Mouse (Mus musculus) liver, embryonic 11.5 days (tissue): ENCODE data around the gene Mybpc1. TPM values are rescaled to one million over a fixed set of nuclear protein-coding genes. Genes with fewer than 3 reads are reported as not detected.
"Not testable (repeated sequence)": the region's sequence is repeated elsewhere in the genome, so short reads cannot be mapped to it uniquely, and the experiment has no call there.

Experiments used
- ATAC-seq: fragments of 200-750 bp; cut with Nextera tagmentation; replicated peaks from 2 replicates; pipeline ENCODE4 v1.8.0; 2017; ENCODE audit warnings: moderate number of reproducible peaks, mild to moderate bottlenecking, moderate TSS enrichment, moderate library complexity; ENCODE audit not compliant: low FRiP score
- DNase-seq: peaks from one replicate; pipeline ENCODE4 v3.0.0-alpha.2; 2017; ENCODE audit warnings: low spot score
- H3K27ac ChIP-seq: fragments of 300-500 bp; sonication (generic); 2 replicates; pipeline ENCODE4 v1.5.1; 2014; ENCODE audit warnings: mild to moderate bottlenecking, low read depth, low read length, control low read depth
- H3K27me3 ChIP-seq: fragments of 300-500 bp; sonication (generic); replicated peaks from 2 replicates; pipeline ENCODE4 v1.6.1; 2014; ENCODE audit warnings: low read length, mixed read lengths; ENCODE audit not compliant: control insufficient read depth, insufficient read depth
- H3K36me3 ChIP-seq: fragments of 300-500 bp; sonication (generic); 2 replicates; pipeline ENCODE4 v1.6.1; 2014; ENCODE audit warnings: mild to moderate bottlenecking, low read length, moderate library complexity, mixed read lengths; ENCODE audit not compliant: control insufficient read depth, insufficient read depth
- H3K4me1 ChIP-seq: fragments of 300-500 bp; sonication (generic); replicated peaks from 2 replicates; pipeline ENCODE4 v1.6.1; 2014; ENCODE audit warnings: low read length, mixed read lengths; ENCODE audit not compliant: control insufficient read depth, insufficient read depth
- H3K4me2 ChIP-seq: fragments of 300-500 bp; sonication (generic); 2 replicates; pipeline ENCODE4 v1.6.1; 2014; ENCODE audit warnings: mild to moderate bottlenecking, control low read depth, moderate library complexity
- H3K4me3 ChIP-seq: fragments of 300-500 bp; sonication (generic); 2 replicates; pipeline ENCODE4 v1.5.1; 2014; ENCODE audit warnings: low read depth, low read length, control low read depth
- H3K9ac ChIP-seq: fragments of 300-500 bp; sonication (generic); 2 replicates; pipeline ENCODE4 v1.6.1; 2014; ENCODE audit warnings: low read depth, low read length, control low read depth
- H3K9me3 ChIP-seq: fragments of 300-500 bp; sonication (generic); 2 replicates; pipeline ENCODE4 v1.6.1; 2016; ENCODE audit warnings: low read length, inconsistent platforms, mixed read lengths; ENCODE audit not compliant: control insufficient read depth
- WGBS: fragments of 180-500 bp; shearing (Covaris S2); extraction: QIAGEN DNeasy Blood & Tissue Kit; methylation state at CpG from one replicate; pipeline ENCODE4 v1.1.7; 2014; 5-methylcytosine and 5-hydroxymethylcytosine counted together
- polyA plus RNA-seq: library from polyadenylated mRNA; unstranded; fragments of >200 nt; fragmentation: Nextera tagmentation; extraction: Ambion mirVana; gene quantifications from 2 replicates; pipeline ENCODE4 v1.2.1, GENCODE M21; 2014

The Mybpc1 gene
- polyA plus RNA-seq, 1 experiment from 2014 or later, result 0.10 TPM

DNA sequence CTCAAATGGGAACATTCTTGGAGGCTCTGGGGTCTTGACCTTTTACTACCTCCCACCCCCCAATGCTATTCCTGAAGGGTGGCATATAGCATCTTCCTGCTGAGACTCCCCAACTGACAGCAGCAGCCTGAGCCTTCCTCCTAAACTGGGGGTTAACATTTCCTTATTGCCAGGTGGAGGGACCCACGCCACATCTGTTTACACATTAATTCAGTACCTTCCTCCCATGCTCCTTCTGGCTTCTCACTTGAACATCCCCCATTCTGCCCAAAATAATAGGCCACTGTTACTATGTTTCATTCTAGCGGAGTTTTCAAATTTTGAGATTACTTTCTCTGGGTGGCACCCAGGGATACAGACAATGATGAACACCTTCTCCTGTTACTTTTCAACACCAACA lies 80.9 kb downstream of the Mybpc1 start:
- H3K4me1 ChIP-seq, result no peaks in the 10 kb centered on the region
- H3K9me3 ChIP-seq, result no peaks in the 10 kb centered on the region
- no peak overlapping the region for H3K4me2 ChIP-seq
- no peak overlapping the region for H3K4me3 ChIP-seq
- no peak overlapping the region for H3K27ac ChIP-seq
- 79% methylated on average over 2 of the region's 2 CpGs for WGBS
- DNase-seq, result no peak
- no peaks in the 10 kb centered on the region for H3K27me3 ChIP-seq
- H3K9ac ChIP-seq, result no peak overlapping the region
- ATAC-seq, result no peak
- H3K36me3 ChIP-seq, result no peaks in the 10 kb centered on the region

DNA sequence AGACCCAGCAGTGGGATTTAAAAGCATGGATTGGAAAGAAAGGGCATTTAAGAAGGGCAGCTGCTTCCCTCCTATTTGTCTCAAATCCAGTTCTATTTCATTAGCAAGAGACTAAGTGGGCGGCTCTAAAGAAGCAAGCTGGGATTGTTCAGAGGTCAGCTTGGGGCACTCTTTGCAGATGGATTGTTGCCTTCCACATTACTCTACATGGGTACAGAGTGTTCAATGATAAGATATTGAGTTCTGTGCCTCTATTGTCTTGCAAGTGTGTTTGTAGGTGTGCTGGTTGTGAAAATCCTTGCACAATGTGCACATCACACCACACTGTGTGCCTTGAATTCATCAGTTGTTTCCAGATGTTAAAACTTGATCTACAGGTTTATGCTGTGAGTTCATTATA lies 81.7 kb downstream of the Mybpc1 start:
- H3K9me3 ChIP-seq, result no peaks in the 10 kb centered on the region
- H3K9ac ChIP-seq, result no peak overlapping the region
- DNase-seq, result no peak
- WGBS, result 79% methylated on average over 1 of the region's 1 CpGs
- no peaks in the 10 kb centered on the region for H3K4me1 ChIP-seq
- H3K4me2 ChIP-seq, result no peak overlapping the region
- H3K27ac ChIP-seq, result no peak overlapping the region
- no peaks in the 10 kb centered on the region for H3K36me3 ChIP-seq
- ATAC-seq, result no peak
- no peak overlapping the region for H3K4me3 ChIP-seq
- H3K27me3 ChIP-seq, result no peaks in the 10 kb centered on the region

DNA sequence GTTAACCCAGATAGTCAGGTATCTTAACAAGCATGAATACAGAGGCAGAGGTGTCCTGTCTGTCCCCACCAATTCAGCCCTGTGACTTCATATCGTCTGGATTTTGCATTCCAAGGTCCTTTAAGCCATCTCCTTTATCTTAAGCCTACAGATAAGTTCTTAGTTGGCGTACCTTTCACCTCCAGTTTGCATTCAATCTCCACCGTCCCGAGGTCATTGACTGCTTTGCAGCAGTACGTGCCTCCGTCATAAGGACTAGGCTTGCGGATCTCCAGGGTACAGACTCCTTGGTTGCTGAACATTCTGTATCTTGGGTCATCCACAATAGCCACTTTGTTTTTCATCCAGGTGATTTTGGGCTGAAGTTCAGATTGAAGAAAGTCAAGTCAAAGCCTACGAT lies 82.2 kb downstream of the Mybpc1 start:
- WGBS, result 77% methylated on average over 8 of the region's 8 CpGs
- no peak overlapping the region for H3K4me3 ChIP-seq

DNA sequence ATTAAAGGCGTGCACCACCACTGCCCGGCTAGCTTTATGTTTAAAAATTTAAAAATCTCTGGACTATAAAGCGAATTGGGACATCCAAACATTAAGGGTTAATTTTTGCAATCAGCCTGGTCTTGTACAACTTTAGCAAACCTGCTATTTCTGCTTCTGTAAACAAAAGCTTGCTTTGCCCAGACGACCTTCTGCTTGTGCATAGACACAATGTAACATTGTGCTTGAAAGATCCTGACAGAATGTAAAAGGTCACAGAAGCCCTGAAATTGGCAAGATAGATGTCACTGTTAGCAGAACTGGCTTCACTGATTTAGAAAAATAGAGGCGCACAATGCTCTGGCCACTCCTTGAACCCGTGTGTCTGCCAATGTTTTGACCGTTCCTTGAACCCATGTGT lies 89.9 kb downstream of the Mybpc1 start:
- not testable (repeated sequence) for ATAC-seq, H3K9me3 ChIP-seq, H3K4me3 ChIP-seq, H3K27me3 ChIP-seq, H3K4me2 ChIP-seq, H3K36me3 ChIP-seq, DNase-seq, H3K4me1 ChIP-seq, H3K27ac ChIP-seq, H3K9ac ChIP-seq
- WGBS, result 88% methylated on average over 7 of the region's 7 CpGs

More for the DNA sequence above, 82.2 kb downstream of the Mybpc1 start:
- H3K4me2 ChIP-seq, result no peak overlapping the region
- no peaks in the 10 kb centered on the region for H3K27me3 ChIP-seq
- H3K9me3 ChIP-seq, result no peaks in the 10 kb centered on the region
- no peak overlapping the region for H3K9ac ChIP-seq
- DNase-seq, result no peak
- no peaks in the 10 kb centered on the region for H3K4me1 ChIP-seq
- no peak overlapping the region for H3K27ac ChIP-seq
- H3K36me3 ChIP-seq, result no peaks in the 10 kb centered on the region
- ATAC-seq, result no peak

DNA sequence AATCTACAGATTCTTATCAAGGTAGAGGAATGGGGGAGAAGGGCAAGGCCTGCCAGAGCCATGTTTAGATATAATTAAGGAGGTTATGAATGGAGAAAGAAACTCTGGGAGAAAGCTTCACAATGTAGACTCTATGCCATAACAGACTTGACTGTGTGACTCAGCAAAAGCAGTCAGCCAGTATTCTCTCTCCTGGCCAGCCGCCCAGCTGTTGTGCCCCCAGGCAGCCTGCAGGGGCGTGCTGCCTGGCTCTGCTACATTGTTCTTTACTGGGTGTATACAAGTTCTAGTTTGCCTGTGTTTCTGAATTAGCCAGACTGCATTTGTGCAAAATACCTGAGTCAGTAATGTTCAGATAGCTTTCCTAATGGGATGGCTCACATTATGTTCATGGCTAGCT lies 90.5 kb downstream of the Mybpc1 start:
- Histone ChIP-seq H3K4me1 (no peaks in the 10 kb centered on the region), H3K27ac (no peak overlapping the region), H3K4me2 (no peak overlapping the region), H3K27me3 (no peaks in the 10 kb centered on the region), H3K9me3 (no peaks in the 10 kb centered on the region), H3K36me3 (no peaks in the 10 kb centered on the region), H3K9ac (no peak overlapping the region), H3K4me3 (no peak overlapping the region)
- DNase-seq (no peak), ATAC-seq (peak; percentile 89)
- WGBS, result 47% methylated on average over 2 of the region's 2 CpGs

DNA sequence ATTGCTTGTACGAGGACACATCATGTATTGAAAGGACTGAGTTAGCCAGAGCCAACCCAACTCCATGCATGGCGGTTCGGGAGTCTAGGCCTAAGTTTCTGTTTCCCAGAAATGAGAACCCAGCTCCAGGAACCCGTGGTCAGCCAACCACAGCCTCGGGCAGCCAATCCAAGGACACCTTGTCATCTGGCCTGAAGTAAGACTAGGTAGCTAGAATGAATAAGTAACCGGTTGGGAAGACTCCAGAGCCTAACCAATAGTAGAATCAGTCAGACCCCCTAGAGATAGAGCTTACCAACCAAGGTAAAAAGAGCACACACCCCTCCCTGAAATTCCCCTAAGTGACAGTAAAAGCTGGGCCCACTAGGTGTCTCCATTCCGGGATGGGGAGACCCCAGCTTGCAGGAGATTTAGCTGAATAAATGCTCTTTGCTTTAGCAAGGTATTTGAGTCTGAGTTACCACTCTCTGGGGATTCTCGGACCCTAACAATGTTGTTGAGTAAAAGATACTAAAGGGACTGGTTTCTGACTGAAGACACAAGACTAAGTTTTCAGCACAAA lies 91.3 kb downstream of the Mybpc1 start:
- Histone ChIP-seq H3K36me3 (no peaks in the 10 kb centered on the region), H3K4me1 (no peaks in the 10 kb centered on the region), H3K9ac (no peak overlapping the region), H3K27me3 (no peaks in the 10 kb centered on the region), H3K9me3 (no peaks in the 10 kb centered on the region), H3K4me3 (no peak overlapping the region), H3K4me2 (no peak overlapping the region), H3K27ac (no peak overlapping the region)
- ATAC-seq (0 out of 2 replicates have a peak, but pooled peaks have one; percentile 27), DNase-seq (no peak)
- WGBS, result 53% methylated on average over 8 of the region's 8 CpGs

DNA sequence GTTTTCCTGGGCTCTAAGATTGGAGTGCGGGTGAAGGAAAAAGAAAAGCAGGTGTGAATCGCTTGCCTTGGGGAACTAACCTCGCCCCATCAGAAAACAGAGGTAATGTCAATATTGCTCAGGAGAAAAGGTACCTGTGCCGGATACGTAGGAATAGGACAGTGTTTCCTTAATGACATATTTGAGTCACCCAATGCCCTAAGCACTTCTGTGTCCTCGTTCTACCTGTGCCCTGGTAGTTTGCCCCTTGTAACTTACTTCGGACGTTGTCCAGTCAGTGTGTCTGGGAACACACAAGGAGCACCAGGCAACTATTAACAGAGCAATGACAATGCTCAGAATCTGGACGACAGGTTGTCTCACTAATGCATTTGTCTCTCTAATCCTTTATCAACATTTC lies 93.6 kb downstream of the Mybpc1 start:
- Histone ChIP-seq H3K27me3 (no peaks in the 10 kb centered on the region), H3K4me3 (no peak overlapping the region), H3K4me2 (no peak overlapping the region), H3K4me1 (no peaks in the 10 kb centered on the region), H3K9ac (no peak overlapping the region), H3K27ac (no peak overlapping the region), H3K9me3 (no peaks in the 10 kb centered on the region), H3K36me3 (no peaks in the 10 kb centered on the region)
- DNase-seq (no peak), ATAC-seq (no peak)
- 81% methylated on average over 9 of the region's 9 CpGs for WGBS

DNA sequence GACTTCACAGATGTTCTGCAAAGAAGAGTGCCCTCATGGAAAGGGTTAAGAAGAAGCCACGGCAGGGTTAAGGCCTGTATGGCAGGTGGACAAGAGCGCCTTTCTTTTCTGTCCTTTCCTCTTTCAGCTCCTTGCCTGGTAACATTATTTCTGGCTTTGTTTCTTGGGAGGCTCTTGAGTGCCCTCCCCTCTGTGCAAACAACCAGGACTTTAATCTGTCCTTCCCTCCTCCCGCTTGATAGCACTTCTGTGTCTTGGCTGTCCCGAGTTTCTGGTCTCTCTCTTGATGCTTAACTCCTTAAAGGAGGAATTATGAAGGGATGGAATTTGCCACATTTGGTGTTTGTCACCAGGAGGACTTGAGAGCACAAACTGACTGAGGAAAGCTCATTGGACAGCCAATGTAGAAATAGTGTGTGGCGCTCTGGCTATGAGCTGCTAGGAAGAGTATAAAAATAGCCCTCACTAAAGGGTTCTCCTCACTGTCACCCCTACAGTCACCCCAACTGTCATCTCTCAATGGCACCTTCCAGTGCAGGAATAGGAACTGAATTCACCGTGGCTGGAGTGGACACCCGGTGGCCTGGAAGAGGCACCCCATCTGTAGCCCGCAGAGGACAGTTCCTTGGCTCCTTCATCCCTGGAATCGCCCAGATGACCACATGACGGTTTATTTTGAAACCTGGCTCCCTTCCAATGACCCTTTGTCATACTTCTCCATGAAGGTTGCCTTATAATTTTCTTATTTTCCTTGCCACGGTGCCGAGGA lies 94.3 kb downstream of the Mybpc1 start:
- H3K27me3 ChIP-seq, result no peaks in the 10 kb centered on the region
- ATAC-seq (no peak), DNase-seq (no peak)
- no peak overlapping the region for H3K4me3 ChIP-seq
- H3K27ac ChIP-seq, result no peak overlapping the region
- no peak overlapping the region for H3K4me2 ChIP-seq
- no peaks in the 10 kb centered on the region for H3K4me1 ChIP-seq
- 79% methylated on average over 12 of the region's 12 CpGs for WGBS
- no peaks in the 10 kb centered on the region for H3K36me3 ChIP-seq
- H3K9ac ChIP-seq, result no peak overlapping the region
- H3K9me3 ChIP-seq, result no peaks in the 10 kb centered on the region

DNA sequence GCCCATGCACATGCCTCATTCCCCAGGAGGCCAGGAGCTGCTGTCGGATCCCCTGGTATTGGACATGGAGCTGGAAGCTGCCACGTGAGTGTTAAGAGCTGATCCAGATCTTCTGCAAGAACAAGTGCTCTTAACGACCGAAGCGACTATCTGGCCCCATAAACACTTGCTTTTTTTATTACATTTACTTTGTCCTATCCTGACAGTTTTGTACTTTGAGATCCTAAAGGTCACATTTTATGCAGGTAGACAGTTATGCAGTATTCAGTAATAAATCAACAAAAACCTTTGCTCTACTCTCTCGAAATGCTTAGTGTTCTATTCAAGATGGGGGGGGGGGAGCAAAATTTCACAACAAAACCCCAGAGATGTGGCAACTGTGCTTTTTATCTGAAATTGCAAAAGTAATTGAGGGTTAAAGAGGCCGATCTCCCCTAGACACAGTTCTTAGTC lies 97.2 kb downstream of the Mybpc1 start:
- no peak for DNase-seq
- Histone ChIP-seq H3K27ac (no peak overlapping the region), H3K4me2 (no peak overlapping the region), H3K4me1 (no peaks in the 10 kb centered on the region), H3K4me3 (no peak overlapping the region), H3K9ac (no peak overlapping the region), H3K9me3 (no peaks in the 10 kb centered on the region), H3K27me3 (no peaks in the 10 kb centered on the region), H3K36me3 (no peaks in the 10 kb centered on the region)
- ATAC-seq, result no peak
- 80% methylated on average over 7 of the region's 7 CpGs for WGBS
